Mouse (Mus musculus) myocyte (in vitro differentiated cells): Measurements from ENCODE around the gene Samd4b. TPM values are rescaled to one million over a fixed set of nuclear protein-coding genes. Genes with fewer than 3 reads are reported as not detected.

ENCODE experiments used
- H3K27me3 ChIP-seq: one replicate; pipeline ENCODE4 v1.6.1; 2011; ENCODE audit not compliant: control insufficient read depth, insufficient read depth, insufficient read length
- H3K36me3 ChIP-seq: one replicate; pipeline ENCODE4 v1.6.1; 2011; ENCODE audit not compliant: control insufficient read depth, insufficient read depth
- H3K4me2 ChIP-seq: one replicate; pipeline ENCODE4 v1.6.1; 2011; ENCODE audit warnings: low read depth, control low read depth
- H3K4me3 ChIP-seq: one replicate; pipeline ENCODE4 v1.5.1; 2011; ENCODE audit warnings: mild to moderate bottlenecking, control low read depth, moderate library complexity
- H3K79me2 ChIP-seq: one replicate; pipeline ENCODE4 v1.6.1; 2011; ENCODE audit not compliant: control insufficient read depth, insufficient read depth
- H3ac ChIP-seq: one replicate; pipeline ENCODE4 v1.6.1; 2011; ENCODE audit not compliant: control insufficient read depth, insufficient read length
- CEBPB ChIP-seq: IDR thresholded peaks from 2 replicates; pipeline ENCODE4 v1.6.1; 2011; ENCODE audit warnings: mild to moderate bottlenecking, moderate library complexity; ENCODE audit not compliant: poor library complexity, insufficient read depth, severe bottlenecking
- E2F4 ChIP-seq: IDR thresholded peaks from one replicate; pipeline ENCODE4 v1.6.1; 2011; ENCODE audit warnings: mild to moderate bottlenecking, control low read depth, moderate library complexity; ENCODE audit not compliant: insufficient read depth
- MAX ChIP-seq: IDR thresholded peaks from one replicate; pipeline ENCODE4 v1.6.1; 2011; ENCODE audit warnings: low read depth, mild to moderate bottlenecking, control low read depth
- MYOD1 ChIP-seq, 3 experiments: IDR thresholded peaks; one replicate each; pipeline ENCODE4 v1.6.1; 2011; ENCODE audit warnings: control low read depth in 2 of 3, low read depth in 2 of 3, mild to moderate bottlenecking in 2 of 3, moderate library complexity in 1 of 3; ENCODE audit not compliant: insufficient read length in 2 of 3, control insufficient read depth in 1 of 3
- MYOG ChIP-seq, 3 experiments: IDR thresholded peaks; one replicate each; pipeline ENCODE4 v1.6.1; 2011; ENCODE audit warnings: control low read depth in 2 of 3, low read depth in 2 of 3, mild to moderate bottlenecking in 2 of 3; ENCODE audit not compliant: insufficient read length in 2 of 3, control insufficient read depth in 1 of 3, insufficient read depth in 1 of 3
- POLR2A ChIP-seq: IDR thresholded peaks from one replicate; pipeline ENCODE4 v1.6.1; 2011; ENCODE audit warnings: low read depth, mild to moderate bottlenecking, control low read depth, moderate library complexity; ENCODE audit not compliant: insufficient read length
- POLR2AphosphoS2 ChIP-seq: IDR thresholded peaks from one replicate; pipeline ENCODE4 v1.6.1; 2011; ENCODE audit warnings: low read depth, control low read depth; ENCODE audit not compliant: insufficient read length
- REST ChIP-seq: IDR thresholded peaks from one replicate; pipeline ENCODE4 v1.6.1; 2011; ENCODE audit warnings: mild to moderate bottlenecking, control low read depth, moderate library complexity; ENCODE audit not compliant: insufficient read depth, insufficient read length
- SRF ChIP-seq: IDR thresholded peaks from one replicate; pipeline ENCODE4 v1.6.1; 2011; ENCODE audit warnings: low read depth; ENCODE audit not compliant: control insufficient read depth, insufficient read length
- TCF12 ChIP-seq: IDR thresholded peaks from one replicate; pipeline ENCODE4 v1.6.1; 2011; ENCODE audit warnings: mild to moderate bottlenecking, control low read depth; ENCODE audit not compliant: poor library complexity, insufficient read depth, severe bottlenecking
- TCF3 ChIP-seq: IDR thresholded peaks from one replicate; pipeline ENCODE4 v1.6.1; 2011; ENCODE audit warnings: low read depth, control low read depth; ENCODE audit not compliant: insufficient read length
- USF1 ChIP-seq: IDR thresholded peaks from one replicate; pipeline ENCODE4 v1.6.1; 2011; ENCODE audit warnings: low read depth, mild to moderate bottlenecking, control low read depth, moderate library complexity
- polyA plus RNA-seq: library from polyadenylated mRNA; unstranded; fragments of >200 nt; fragmentation: generic; extraction: Trizol; gene quantifications from one replicate; pipeline ENCODE4 v1.2.1, GENCODE M21; 2012; ENCODE audit warnings: missing spikeins

Samd4b gene
- polyA plus RNA-seq, 1 experiment: 29.4 TPM

DNA sequence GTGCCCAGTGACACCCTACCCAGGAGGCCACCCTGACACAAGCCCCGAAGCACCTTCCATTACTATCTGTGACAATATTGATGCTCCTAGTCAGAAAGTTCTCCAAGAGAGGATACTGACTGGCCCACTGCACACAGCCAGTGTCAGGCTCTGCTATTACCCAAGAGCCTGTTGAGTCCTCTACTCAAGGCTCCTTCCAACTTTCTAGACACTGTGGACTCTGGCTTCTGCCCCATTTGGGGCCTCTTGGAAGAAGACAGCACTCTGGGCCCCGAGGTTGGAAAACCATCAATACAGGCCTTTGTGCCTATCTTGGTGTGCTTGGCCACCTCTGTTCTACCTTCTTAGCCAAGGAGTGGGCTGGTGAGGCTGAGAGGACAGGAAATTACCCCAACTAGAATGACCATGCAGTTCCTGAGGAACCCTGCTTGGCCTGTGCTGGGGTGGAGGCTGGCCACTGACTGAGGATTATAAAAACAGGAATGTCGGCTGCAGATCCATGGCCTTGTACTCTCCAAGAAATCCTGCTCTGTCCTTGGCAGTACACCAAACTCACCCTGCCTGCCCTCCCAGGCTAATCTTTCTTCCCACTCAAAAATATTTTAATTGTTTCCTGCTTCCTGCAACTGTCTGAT lies 187.0 kb downstream of the Samd4b start:
- Histone ChIP-seq H3ac (no peak overlapping the region), H3K4me2 (no peak overlapping the region), H3K27me3 (no peaks in the 10 kb centered on the region), H3K36me3 (peaks cover 35% of the 10 kb centered on the region), H3K79me2 (no peaks in the 10 kb centered on the region), H3K4me3 (no peak overlapping the region)
- TF ChIP-seq CEBPB: no peak
- no peak for TF ChIP-seq POLR2AphosphoS2
- no peak for TF ChIP-seq POLR2A
- TF ChIP-seq REST: no peak
- no peak for TF ChIP-seq TCF12
- no peak for TF ChIP-seq MAX
- no peak for TF ChIP-seq MYOG (IDR thresholded peaks at IDR 0.05; ENCODE audit: control insufficient read depth in 1 of 3, insufficient read depth in 1 of 3, insufficient read length in 2 of 3, low read depth in 2 of 3)
- TF ChIP-seq SRF: no peak
- TF ChIP-seq E2F4: no peak
- TF ChIP-seq MYOD1 (IDR thresholded peaks at IDR 0.05; ENCODE audit: control insufficient read depth in 1 of 3, insufficient read length in 2 of 3, low read depth in 2 of 3): no peak
- no peak for TF ChIP-seq USF1
- TF ChIP-seq TCF3: no peak

- H3K36me3 ChIP-seq: peaks cover 30% of the 10 kb centered on the region
- TF ChIP-seq MAX (no peak), TCF3 (no peak), CEBPB (no peak), REST (no peak), POLR2AphosphoS2 (no peak), E2F4 (no peak), USF1 (no peak), TCF12 (no peak), POLR2A (no peak), SRF (no peak), MYOG (IDR thresholded peaks at IDR 0.05; ENCODE audit: control insufficient read depth in 1 of 3, insufficient read depth in 1 of 3, insufficient read length in 2 of 3, low read depth in 2 of 3) (no peak), MYOD1 (IDR thresholded peaks at IDR 0.05; ENCODE audit: control insufficient read depth in 1 of 3, insufficient read length in 2 of 3, low read depth in 2 of 3) (no peak)
- no peak overlapping the region for H3ac ChIP-seq
- H3K79me2 ChIP-seq: no peaks in the 10 kb centered on the region
- H3K4me3 ChIP-seq: no peak overlapping the region
- H3K27me3 ChIP-seq: no peaks in the 10 kb centered on the region
- no peak overlapping the region for H3K4me2 ChIP-seq
Observed at GRCm38 (mm10) chr7:28401942-28402341, 196.0 kb downstream of the Samd4b start.

- Histone ChIP-seq H3K36me3 (peaks cover 27% of the 10 kb centered on the region), H3ac (no peak overlapping the region), H3K4me2 (no peak overlapping the region), H3K4me3 (no peak overlapping the region), H3K79me2 (no peaks in the 10 kb centered on the region), H3K27me3 (no peaks in the 10 kb centered on the region)
- no peak for TF ChIP-seq SRF
- TF ChIP-seq POLR2AphosphoS2: peak; percentile 12
Observed at GRCm38 (mm10) chr7:28401030-28401429, 196.9 kb downstream of the Samd4b start.

- no peak overlapping the region for H3K4me3 ChIP-seq
- no peak overlapping the region for H3K4me2 ChIP-seq
- no peak overlapping the region for H3ac ChIP-seq
- H3K27me3 ChIP-seq: no peaks in the 10 kb centered on the region
- peaks cover 22% of the 10 kb centered on the region for H3K36me3 ChIP-seq
- peaks cover under 1% of the 10 kb centered on the region for H3K79me2 ChIP-seq
- TF ChIP-seq POLR2AphosphoS2 (peak; percentile 36), USF1 (no peak)
Observed at GRCm38 (mm10) chr7:28398696-28399340, 199.1 kb downstream of the Samd4b start.

DNA sequence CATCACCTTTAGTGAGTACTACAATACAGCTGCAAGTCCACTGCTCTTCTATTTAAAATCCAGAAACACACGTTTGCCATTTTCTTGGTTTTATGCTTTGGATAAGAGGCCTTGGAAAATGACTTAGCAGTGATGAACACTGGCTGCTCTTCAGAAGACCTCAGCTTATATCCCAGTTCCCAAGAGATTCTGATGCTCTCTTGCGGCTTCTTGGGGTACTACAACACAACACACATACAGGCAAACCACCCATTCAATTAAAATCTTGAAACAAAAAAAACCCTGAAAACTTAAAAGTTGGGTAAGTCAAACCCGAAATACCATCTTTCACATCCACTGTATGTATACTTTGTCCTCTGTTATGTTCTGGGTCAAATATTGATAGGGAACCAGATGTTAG lies 199.9 kb downstream of the Samd4b start:
- Histone ChIP-seq H3K27me3 (no peaks in the 10 kb centered on the region), H3K36me3 (peaks cover 22% of the 10 kb centered on the region), H3K4me3 (no peak overlapping the region), H3K79me2 (peaks cover 7% of the 10 kb centered on the region), H3ac (no peak overlapping the region), H3K4me2 (no peak overlapping the region)
- TF ChIP-seq TCF3: no peak
- TF ChIP-seq MYOG (IDR thresholded peaks at IDR 0.05; ENCODE audit: control insufficient read depth in 1 of 3, insufficient read depth in 1 of 3, insufficient read length in 2 of 3, low read depth in 2 of 3): no peak
- TF ChIP-seq CEBPB: no peak
- no peak for TF ChIP-seq USF1
- no peak for TF ChIP-seq E2F4
- no peak for TF ChIP-seq POLR2A
- TF ChIP-seq MYOD1 (IDR thresholded peaks at IDR 0.05; ENCODE audit: control insufficient read depth in 1 of 3, insufficient read length in 2 of 3, low read depth in 2 of 3): no peak
- TF ChIP-seq POLR2AphosphoS2: no peak
- TF ChIP-seq MAX: no peak
- TF ChIP-seq TCF12: no peak
